Mouse (Mus musculus) heart, embryonic 10.5 days (tissue): ENCODE measurements around the gene Adprm. TPM values are rescaled to one million over a fixed set of nuclear protein-coding genes. Genes with fewer than 3 reads are reported as not detected.
"Not testable (repeated sequence)": the region's sequence is repeated elsewhere in the genome, so short reads cannot be mapped to it uniquely, and the experiment has no call there.

Source experiments
- DNase-seq: peaks from one replicate; pipeline ENCODE4 v3.0.0-alpha.2; 2017; ENCODE audit warnings: low spot score
- H3K27ac ChIP-seq: fragments of 300-500 bp; sonication (generic); 2 replicates; pipeline ENCODE4 v1.5.1; 2016; ENCODE audit warnings: mild to moderate bottlenecking
- H3K27me3 ChIP-seq: fragments of 300-500 bp; sonication (generic); 2 replicates; pipeline ENCODE4 v1.6.1; 2016; ENCODE audit warnings: mild to moderate bottlenecking; ENCODE audit not compliant: poor library complexity, insufficient read depth, severe bottlenecking
- H3K36me3 ChIP-seq: fragments of 300-500 bp; sonication (generic); 2 replicates; pipeline ENCODE4 v1.6.1; 2016; ENCODE audit warnings: mild to moderate bottlenecking, moderate library complexity
- H3K4me1 ChIP-seq: fragments of 300-500 bp; sonication (generic); 2 replicates; pipeline ENCODE4 v1.6.1; 2016; ENCODE audit warnings: mild to moderate bottlenecking
- H3K4me3 ChIP-seq: fragments of 300-500 bp; sonication (generic); 2 replicates; pipeline ENCODE4 v1.5.1; 2016; ENCODE audit warnings: mild to moderate bottlenecking, moderate library complexity
- H3K9me3 ChIP-seq: fragments of 300-500 bp; sonication (generic); 2 replicates; pipeline ENCODE4 v1.6.1; 2016; ENCODE audit warnings: mild to moderate bottlenecking, moderate library complexity
- WGBS: fragments of 180-500 bp; shearing (Covaris S2); methylation state at CpG from one replicate; pipeline ENCODE4 v1.1.7; 2016; 5-methylcytosine and 5-hydroxymethylcytosine counted together
- polyA plus RNA-seq: library from polyadenylated mRNA; unstranded; fragments of >200 nt; fragmentation: Nextera tagmentation; extraction: Ambion mirVana; gene quantifications from 2 replicates; pipeline ENCODE4 v1.2.1, GENCODE M21; 2016

The Adprm gene
- polyA plus RNA-seq, 1 experiment from 2014 or later = 21.7 TPM

- WGBS = 59% methylated on average over 4 of the region's 4 CpGs
- H3K4me1 ChIP-seq = peaks cover 4% of the 10 kb centered on the region
Measured at GRCm38 (mm10) chr11:67034775-67035485, 17.5 kb downstream of the Adprm start.

DNA sequence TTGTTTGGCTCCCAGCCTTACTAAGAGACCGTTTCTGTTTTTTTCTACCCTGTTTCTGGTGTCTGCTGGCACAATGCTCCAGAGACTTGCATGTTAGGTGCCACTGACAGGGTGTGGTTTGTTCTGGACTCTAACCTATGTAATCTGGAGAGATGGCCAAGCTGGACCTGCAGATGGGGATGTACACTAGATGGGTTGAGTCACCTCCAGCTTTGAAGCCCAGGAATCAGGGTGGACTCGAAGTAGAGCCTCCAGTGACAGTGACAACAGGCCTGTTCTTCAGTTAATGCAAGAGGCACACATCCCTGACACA, 20.8 kb downstream of the Adprm start:
- no peak for DNase-seq
- Histone ChIP-seq H3K27me3 (peaks cover 7% of the 10 kb centered on the region; the same call in 1 of the 2 replicates), H3K4me3 (no peak overlapping the region), H3K36me3 (no peaks in the 10 kb centered on the region), H3K9me3 (no peaks in the 10 kb centered on the region), H3K4me1 (peaks cover 4% of the 10 kb centered on the region), H3K27ac (no peak overlapping the region)
- 60% methylated on average over 2 of the region's 2 CpGs for WGBS

More at GRCm38 (mm10) chr11:67034775-67035485, 17.5 kb downstream of the Adprm start:
- Histone ChIP-seq H3K4me3 (no peak overlapping the region), H3K27me3 (no peaks in the 10 kb centered on the region), H3K27ac (no peak overlapping the region), H3K36me3 (peaks cover 27% of the 10 kb centered on the region), H3K9me3 (no peaks in the 10 kb centered on the region)
- DNase-seq = no peak

DNA sequence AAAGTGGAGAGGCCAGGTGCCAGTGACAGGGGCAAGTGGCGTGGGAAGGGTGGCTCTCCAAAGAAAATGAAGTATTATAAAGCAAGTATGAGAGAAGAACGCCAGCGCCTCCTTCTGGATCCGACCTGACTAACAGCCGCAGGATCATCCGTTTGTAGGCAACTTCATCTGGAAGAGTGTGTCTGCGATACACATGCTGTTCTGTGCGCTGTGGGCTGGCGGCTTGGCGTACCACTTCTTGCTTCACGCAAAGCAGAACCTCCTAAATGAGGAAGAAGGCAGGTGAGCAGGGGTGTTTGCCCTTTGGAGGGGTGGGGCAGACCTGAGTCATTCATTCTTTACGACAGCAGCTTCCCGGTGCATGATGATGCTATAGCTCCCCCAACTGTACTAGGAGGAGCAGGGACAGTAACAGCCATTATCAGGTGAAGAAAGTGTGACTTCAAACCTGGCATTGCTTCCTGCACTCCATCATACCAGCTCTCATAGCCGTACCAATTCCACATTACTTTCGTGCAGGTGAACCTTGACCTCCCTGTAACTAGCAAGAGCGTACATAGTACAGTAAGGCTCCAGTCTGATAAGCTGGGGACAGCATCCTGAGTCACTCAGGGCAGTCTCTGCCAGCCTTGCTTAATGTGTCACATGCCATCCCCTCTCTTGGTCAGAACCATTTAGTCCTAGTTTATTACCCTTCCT, 21.3 kb downstream of the Adprm start:
- H3K9me3 ChIP-seq = no peaks in the 10 kb centered on the region
- DNase-seq = no peak
- 58% methylated on average over 16 of the region's 16 CpGs for WGBS

GRCm38 (mm10) chr11:67024867-67025477, 27.4 kb downstream of the Adprm start, which contains the start of gene Tmem220:
Gene Tmem220, plus strand, starts transcription at chr11:67025154.
- H3K4me3 ChIP-seq = peak within 1 kb of the TSS; percentile 70
- no peaks in the 10 kb centered on the region for H3K36me3 ChIP-seq
- H3K27me3 ChIP-seq = peaks cover 11% of the 10 kb centered on the region; the same call in 1 of the 2 replicates
- peaks cover 17% of the 10 kb centered on the region for H3K4me1 ChIP-seq
- no peaks in the 10 kb centered on the region for H3K9me3 ChIP-seq
- 3% methylated on average over 35 of the region's 35 CpGs for WGBS
- peak; percentile 99 for DNase-seq
- H3K27ac ChIP-seq = peak within 1 kb of the TSS; percentile 93

More for the DNA sequence above, 21.3 kb downstream of the Adprm start:
- H3K27ac ChIP-seq = no peak overlapping the region
- no peaks in the 10 kb centered on the region for H3K36me3 ChIP-seq
- H3K4me1 ChIP-seq = peaks cover 4% of the 10 kb centered on the region
- peaks cover 7% of the 10 kb centered on the region; the same call in 1 of the 2 replicates for H3K27me3 ChIP-seq
- no peak overlapping the region for H3K4me3 ChIP-seq

DNA sequence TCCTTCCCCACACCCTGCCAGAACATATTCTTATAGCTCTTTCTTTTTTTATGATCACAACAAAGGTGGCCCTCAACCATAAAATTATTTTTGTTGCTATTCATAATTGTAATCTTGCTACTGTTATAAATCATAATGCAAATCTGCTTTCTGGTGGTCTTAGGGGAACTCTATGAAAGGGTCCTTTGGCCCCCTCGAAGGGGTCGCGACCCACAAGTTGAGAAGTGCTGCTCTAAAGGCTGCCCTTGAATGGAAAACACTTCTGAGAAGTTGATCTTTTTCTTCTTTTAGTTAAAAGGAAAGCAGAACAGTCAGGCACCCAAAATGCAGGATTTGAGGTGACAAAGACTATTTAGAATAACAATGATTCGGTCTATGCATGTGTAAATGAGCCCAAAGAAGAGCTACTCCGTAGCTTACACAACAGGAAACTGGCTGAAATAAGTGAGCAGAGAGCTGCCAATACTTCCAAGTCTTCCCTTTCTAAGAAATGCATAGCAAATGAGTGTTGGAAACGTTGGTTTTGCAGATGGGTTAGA, 28.5 kb downstream of the Adprm start:
- WGBS = 38% methylated on average over 6 of the region's 6 CpGs
- no peak for DNase-seq
- H3K4me1 ChIP-seq = peaks cover 17% of the 10 kb centered on the region

GRCm38 (mm10) chr11:67023191-67023590, 29.2 kb downstream of the Adprm start:
- DNase-seq, H3K36me3 ChIP-seq, H3K27ac ChIP-seq, H3K9me3 ChIP-seq, H3K4me3 ChIP-seq: not testable (repeated sequence)
- WGBS = 45% methylated on average over 1 of the region's 1 CpGs
- peaks cover 19% of the 10 kb centered on the region for H3K27me3 ChIP-seq
- H3K4me1 ChIP-seq = peaks cover 20% of the 10 kb centered on the region

More for the DNA sequence above, 28.5 kb downstream of the Adprm start:
- Histone ChIP-seq H3K4me3 (no peak overlapping the region), H3K27me3 (peaks cover 16% of the 10 kb centered on the region), H3K9me3 (no peaks in the 10 kb centered on the region), H3K36me3 (no peaks in the 10 kb centered on the region), H3K27ac (no peak overlapping the region)

- H3K9me3 ChIP-seq = no peaks in the 10 kb centered on the region
- no peak overlapping the region for H3K27ac ChIP-seq
- no peak for DNase-seq
- H3K4me3 ChIP-seq = no peak overlapping the region
- peaks cover 20% of the 10 kb centered on the region for H3K27me3 ChIP-seq
- no peaks in the 10 kb centered on the region for H3K36me3 ChIP-seq
- 80% methylated on average over 13 of the region's 13 CpGs for WGBS
- H3K4me1 ChIP-seq = peaks cover 26% of the 10 kb centered on the region
Measured at GRCm38 (mm10) chr11:67022354-67023115, 29.9 kb downstream of the Adprm start.

DNA sequence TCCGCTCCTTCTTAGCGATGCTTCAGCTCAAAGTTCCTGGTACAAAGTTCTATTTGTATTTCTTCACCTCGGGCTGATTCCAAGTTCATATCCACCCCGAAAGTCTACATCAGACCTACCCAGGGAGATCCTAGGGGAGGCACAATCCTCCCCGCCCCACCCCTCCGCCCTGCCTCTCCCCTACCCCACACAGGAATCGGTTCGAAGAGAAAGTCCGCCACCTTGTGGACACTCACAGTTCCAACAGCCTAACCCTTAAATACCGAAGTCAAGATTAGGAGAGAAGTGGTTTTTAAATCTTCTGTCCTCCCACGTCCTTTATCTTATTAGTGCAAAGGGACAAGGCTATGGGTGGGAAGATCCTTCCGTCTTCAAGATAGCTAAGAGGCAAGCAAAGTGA, 31.4 kb downstream of the Adprm start:
- peak; percentile 79 for DNase-seq
- Histone ChIP-seq H3K27ac (no peak overlapping the region), H3K36me3 (no peaks in the 10 kb centered on the region), H3K27me3 (peaks cover 20% of the 10 kb centered on the region), H3K4me1 (peaks cover 26% of the 10 kb centered on the region), H3K4me3 (peak overlapping the region; percentile 39), H3K9me3 (no peaks in the 10 kb centered on the region)
- WGBS = 4% methylated on average over 12 of the region's 12 CpGs

- H3K4me1 ChIP-seq = peaks cover 18% of the 10 kb centered on the region
- H3K4me3 ChIP-seq = no peak overlapping the region
- no peaks in the 10 kb centered on the region for H3K36me3 ChIP-seq
- WGBS = 56% methylated on average over 7 of the region's 7 CpGs
- H3K9me3 ChIP-seq = no peaks in the 10 kb centered on the region
- H3K27me3 ChIP-seq = peaks cover 20% of the 10 kb centered on the region
- no peak overlapping the region for H3K27ac ChIP-seq
- DNase-seq = no peak
Measured at GRCm38 (mm10) chr11:67019711-67020475, 32.5 kb downstream of the Adprm start.

GRCm38 (mm10) chr11:67017801-67018591, 34.4 kb downstream of the Adprm start:
- no peak overlapping the region for H3K4me3 ChIP-seq
- peaks cover 20% of the 10 kb centered on the region for H3K27me3 ChIP-seq
- 9% methylated on average over 12 of the region's 12 CpGs for WGBS
- no peak for DNase-seq
- no peaks in the 10 kb centered on the region for H3K9me3 ChIP-seq
- peaks cover 18% of the 10 kb centered on the region for H3K4me1 ChIP-seq
- no peak overlapping the region for H3K27ac ChIP-seq
- H3K36me3 ChIP-seq = no peaks in the 10 kb centered on the region

DNA sequence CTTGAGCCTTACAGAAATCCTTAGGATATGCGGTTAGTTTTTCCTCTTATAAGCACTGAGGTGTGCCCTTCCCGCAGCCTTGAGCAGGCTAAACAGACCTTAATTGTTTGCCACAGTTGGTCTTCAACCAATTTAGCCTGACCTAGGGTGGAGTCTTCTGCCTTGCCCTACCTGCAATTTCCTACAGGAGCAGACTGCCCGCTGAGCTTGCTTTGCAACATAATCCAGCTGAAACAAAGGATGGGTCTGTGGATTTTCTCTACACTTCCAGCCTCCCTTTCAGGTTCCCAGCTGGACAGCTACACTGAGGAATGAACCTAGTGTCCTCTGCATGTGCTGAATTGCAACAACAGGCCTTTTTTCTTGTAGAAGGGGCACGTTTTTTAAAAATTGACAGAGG, 40.8 kb downstream of the Adprm start:
- 50% methylated on average over 4 of the region's 4 CpGs for WGBS
- Histone ChIP-seq H3K4me1 (peaks cover 11% of the 10 kb centered on the region), H3K9me3 (no peaks in the 10 kb centered on the region), H3K27ac (no peak overlapping the region), H3K36me3 (no peaks in the 10 kb centered on the region), H3K4me3 (no peak overlapping the region), H3K27me3 (peaks cover 8% of the 10 kb centered on the region)
- DNase-seq = no peak
